Comparison of ENCODE assay signal across 27 mouse cellular contexts in genomic region chr3:55889227-55889626, GRCm38 (mm10).
DNase-seq lines count a peak whose midpoint lies in the region; ATAC-seq and TF ChIP-seq lines count a peak whose summit lies in the region.
"Had no signal": no experiment of that assay in that cellular context is flagged by ENCODE, and none has a peak within 500 bp of the region (broad histone marks: within the 10 kb centered on the region; RNA-seq: fewer than 3 reads in every experiment).

No protein-coding gene starts in this region.

- TF ChIP-seq CTCF in heart, adult 2 months (IDR thresholded peaks at IDR 0.05): no peak

- no peak overlapping the region for H3K27ac ChIP-seq in forebrain, embryonic 14.5 days (ENCODE audit: low read depth, low read length)
- H3K27ac ChIP-seq in forebrain, embryonic 12.5 days: no peak overlapping the region
- no peak overlapping the region for H3K27ac ChIP-seq in heart, adult 2 months
- peak overlapping the region; percentile 68; the same call in 1 of the 2 replicates for H3K27ac ChIP-seq in embryonic facial prominence, embryonic 14.5 days (replicated peaks; ENCODE audit: low read depth, low read length)
- H3K27ac ChIP-seq: embryonic facial prominence, embryonic 15.5 days; forebrain, embryonic 13.5 days; gastrocnemius, adult 2 months; heart, embryonic 15.5 days; hindbrain, embryonic 10.5 days; hindbrain, embryonic 13.5 days; intestine, embryonic 15.5 days had no signal

- TF ChIP-seq POLR2A in heart, adult 2 months (IDR thresholded peaks at IDR 0.05; ENCODE audit: insufficient read depth, low read depth, low read length): no peak

- no peaks in the 10 kb centered on the region for H3K4me1 ChIP-seq in forebrain, embryonic 14.5 days (ENCODE audit: control insufficient read depth, insufficient read depth, low read length)
- H3K4me1 ChIP-seq in forebrain, embryonic 12.5 days: no peaks in the 10 kb centered on the region
- no peaks in the 10 kb centered on the region for H3K4me1 ChIP-seq in heart, adult 2 months (ENCODE audit: control insufficient read depth, insufficient read depth, low read length)
- H3K4me1 ChIP-seq in embryonic facial prominence, embryonic 14.5 days (ENCODE audit: control insufficient read depth, insufficient read depth, low read length): peaks cover 6% of the 10 kb centered on the region; the same call in 1 of the 2 replicates
- H3K4me1 ChIP-seq: embryonic facial prominence, embryonic 15.5 days; forebrain, embryonic 13.5 days; heart, embryonic 12.5 days; heart, embryonic 15.5 days; hindbrain, embryonic 10.5 days; hindbrain, embryonic 13.5 days; intestine, embryonic 15.5 days had no signal

- 43% methylated on average over 4 of the region's 4 CpGs for WGBS in forebrain, embryonic 14.5 days
- WGBS in forebrain, embryonic 12.5 days: 56% methylated on average over 4 of the region's 4 CpGs
- WGBS in heart, adult 2 months: 85% methylated on average over 4 of the region's 4 CpGs
- 48% methylated on average over 4 of the region's 4 CpGs for WGBS in embryonic facial prominence, embryonic 14.5 days

- no peaks in the 10 kb centered on the region for H3K27me3 ChIP-seq in forebrain, embryonic 14.5 days (replicated peaks; ENCODE audit: control insufficient read depth, insufficient read depth, low read length)
- H3K27me3 ChIP-seq in forebrain, embryonic 12.5 days: no peaks in the 10 kb centered on the region
- H3K27me3 ChIP-seq in heart, adult 2 months (ENCODE audit: control insufficient read depth, insufficient read depth, low read length): no peaks in the 10 kb centered on the region
- H3K27me3 ChIP-seq in embryonic facial prominence, embryonic 14.5 days (replicated peaks; ENCODE audit: control insufficient read depth, insufficient read depth, low read length): no peaks in the 10 kb centered on the region
- H3K27me3 ChIP-seq: embryonic facial prominence, embryonic 15.5 days; forebrain, embryonic 13.5 days; heart, embryonic 12.5 days; heart, embryonic 15.5 days; hindbrain, embryonic 13.5 days; intestine, embryonic 15.5 days had no signal

- no peak overlapping the region for H3K9ac ChIP-seq in forebrain, embryonic 14.5 days (ENCODE audit: low read length)
- no peak overlapping the region for H3K9ac ChIP-seq in forebrain, embryonic 12.5 days
- no peak overlapping the region for H3K9ac ChIP-seq in heart, adult 2 months (ENCODE audit: low read depth, low read length)
- no peak overlapping the region for H3K9ac ChIP-seq in embryonic facial prominence, embryonic 14.5 days (ENCODE audit: low read depth, low read length)
- H3K9ac ChIP-seq: embryonic facial prominence, embryonic 15.5 days; forebrain, embryonic 13.5 days; heart, embryonic 12.5 days; heart, embryonic 15.5 days; hindbrain, embryonic 13.5 days; intestine, embryonic 15.5 days had no signal

- intact Hi-C loops in heart, adult 2 months (cut with DNase I): no loop called here

- no peak for TF ChIP-seq EP300 in heart, adult 2 months (IDR thresholded peaks at IDR 0.05; ENCODE audit: insufficient read depth, low read depth, low read length)

- H3K36me3 ChIP-seq in forebrain, embryonic 14.5 days (ENCODE audit: control insufficient read depth, insufficient read depth, low read length): no peaks in the 10 kb centered on the region
- H3K36me3 ChIP-seq in forebrain, embryonic 12.5 days (replicated peaks): no peaks in the 10 kb centered on the region
- H3K36me3 ChIP-seq in heart, adult 2 months (ENCODE audit: control insufficient read depth, insufficient read depth, low read length): no peaks in the 10 kb centered on the region
- no peaks in the 10 kb centered on the region for H3K36me3 ChIP-seq in embryonic facial prominence, embryonic 14.5 days (ENCODE audit: control insufficient read depth, insufficient read depth, low read length)
- H3K36me3 ChIP-seq: embryonic facial prominence, embryonic 15.5 days; heart, embryonic 15.5 days; hindbrain, embryonic 10.5 days; intestine, embryonic 15.5 days had no signal

- H3K9me3 ChIP-seq in forebrain, embryonic 14.5 days (replicated peaks; ENCODE audit: control insufficient read depth, low read length): no peaks in the 10 kb centered on the region
- no peaks in the 10 kb centered on the region for H3K9me3 ChIP-seq in forebrain, embryonic 12.5 days
- no peaks in the 10 kb centered on the region for H3K9me3 ChIP-seq in embryonic facial prominence, embryonic 14.5 days (ENCODE audit: control insufficient read depth, low read length)
- H3K9me3 ChIP-seq: embryonic facial prominence, embryonic 15.5 days; forebrain, embryonic 13.5 days; heart, embryonic 12.5 days; heart, embryonic 15.5 days; hindbrain, embryonic 10.5 days; hindbrain, embryonic 13.5 days; intestine, embryonic 15.5 days had no signal

- no peaks in the 10 kb centered on the region for H3K79me2 ChIP-seq in heart, adult 2 months (replicated peaks; ENCODE audit: control insufficient read depth, insufficient read depth, low read length)

- no peak overlapping the region for H3K4me2 ChIP-seq in forebrain, embryonic 14.5 days (ENCODE audit: low read length)
- H3K4me2 ChIP-seq in forebrain, embryonic 12.5 days: no peak overlapping the region
- H3K4me2 ChIP-seq in embryonic facial prominence, embryonic 14.5 days (ENCODE audit: low read depth, low read length): no peak overlapping the region
- H3K4me2 ChIP-seq: embryonic facial prominence, embryonic 15.5 days; forebrain, embryonic 13.5 days; heart, embryonic 12.5 days; heart, embryonic 15.5 days; hindbrain, embryonic 13.5 days; intestine, embryonic 15.5 days had no signal

- peak; percentile 5 for DNase-seq in forebrain, embryonic 14.5 days (ENCODE audit: low spot score)
- peak; percentile 77 for DNase-seq in heart, adult 11 months
- DNase-seq in heart, adult 2 months: no peak
- peak; percentile 11 for DNase-seq in retina, postnatal 1 day
- no peak for DNase-seq in retina, embryonic 14.5 days (ENCODE audit: low spot score)
- DNase-seq in embryonic facial prominence, embryonic 14.5 days (ENCODE audit: low spot score): peak; percentile 35
- DNase-seq in left cerebral cortex, adult 18-20 months (ENCODE audit: low spot score in 2 of 2): no peak
- DNase-seq: adrenal gland, adult 8-10 months; adrenal gland, postnatal 25 days; cerebellum, adult 18-20 months; cerebellum, adult 9-10 months; cerebellum, postnatal 14 days; gastrocnemius, adult 2 months; gastrocnemius, postnatal 25 days; heart, postnatal 10 days; heart, postnatal 36 days; kidney, adult 11 months had no signal

- H3K4me3 ChIP-seq in forebrain, embryonic 14.5 days (ENCODE audit: low read depth, low read length): no peak overlapping the region
- H3K4me3 ChIP-seq in forebrain, embryonic 12.5 days (replicated peaks): no peak overlapping the region
- H3K4me3 ChIP-seq in heart, adult 2 months: no peak overlapping the region
- no peak overlapping the region for H3K4me3 ChIP-seq in embryonic facial prominence, embryonic 14.5 days (ENCODE audit: low read depth, low read length)
- H3K4me3 ChIP-seq: embryonic facial prominence, embryonic 15.5 days; forebrain, embryonic 13.5 days; gastrocnemius, adult 2 months; heart, embryonic 12.5 days; heart, embryonic 15.5 days; hindbrain, embryonic 10.5 days; hindbrain, embryonic 13.5 days; intestine, embryonic 15.5 days had no signal

- ATAC-seq in forebrain, embryonic 14.5 days: no peak
- no peak for ATAC-seq in forebrain, embryonic 12.5 days (ENCODE audit: low FRiP score)
- ATAC-seq in embryonic facial prominence, embryonic 14.5 days (ENCODE audit: low read depth): no peak
- ATAC-seq: activated CD4-positive, CD25-positive, alpha-beta regulatory T cell, adult 4 months; forebrain, embryonic 13.5 days; hindbrain, embryonic 16.5 days; intestine, embryonic 15.5 days had no signal

Comparison
In these comparisons a context has a peak if more than half of its experiments do, and no peak if none do; other contexts are left out.
1. DNase-seq: peak in forebrain, embryonic 14.5 days (single experiment), heart, adult 11 months (single experiment), retina, postnatal 1 day (single experiment) and embryonic facial prominence, embryonic 14.5 days (single experiment); none in heart, adult 2 months (0 of 2), retina, embryonic 14.5 days (single experiment) and left cerebral cortex, adult 18-20 months (0 of 2).